15 mouse cellular contexts compared by ENCODE assay signal in genomic region chr16:93287520-93287919, GRCm38 (mm10).
"Had no signal": no experiment of that assay in that cellular context is flagged by ENCODE, and none has a peak within 500 bp of the region (broad histone marks: within the 10 kb centered on the region; RNA-seq: fewer than 3 reads in every experiment).

No protein-coding gene starts in this region.

- H3K27me3 ChIP-seq: stomach, embryonic 15.5 days had no signal

- H3K4me3 ChIP-seq: neural tube, embryonic 15.5 days; stomach, embryonic 15.5 days had no signal

- H3K9me3 ChIP-seq: neural tube, embryonic 15.5 days; stomach, embryonic 15.5 days had no signal

- H3K9ac ChIP-seq: neural tube, embryonic 15.5 days; stomach, embryonic 15.5 days had no signal

- H3K4me2 ChIP-seq: neural tube, embryonic 15.5 days; stomach, embryonic 15.5 days had no signal

- H3K27ac ChIP-seq: neural tube, embryonic 15.5 days; stomach, embryonic 15.5 days; stomach, postnatal 0 days had no signal

- H3K4me1 ChIP-seq: stomach, embryonic 15.5 days had no signal

- H3K36me3 ChIP-seq: neural tube, embryonic 15.5 days; stomach, embryonic 15.5 days had no signal

- DNase-seq: retina, postnatal 1 day; right cerebral cortex, adult 18-20 months; right cerebral cortex, postnatal 14 days; right cerebral cortex, postnatal 25 days; right cerebral cortex, postnatal 4 days; spleen, adult 18-20 months; thymus, adult 18-20 months; thymus, adult 2 months; thymus, postnatal 14 days; thymus, postnatal 25 days; thymus, postnatal 36 days; thymus, postnatal 4 days had no signal
